Mouse (Mus musculus) E14TG2a.4 (cell line): ENCODE results near the gene Naxe.

ENCODE experiments used
- CTCF ChIP-seq: conservative IDR thresholded peaks from 2 replicates; pipeline ENCODE4 v1.5.1; 2014; ENCODE audit warnings: low read length
- NANOG ChIP-seq: IDR thresholded peaks from 2 replicates; pipeline ENCODE4 v1.6.1; 2014; ENCODE audit warnings: borderline replicate concordance, low read length, mixed read lengths
- POU5F1 ChIP-seq: IDR thresholded peaks from 2 replicates; pipeline ENCODE4 v1.6.1; 2014; ENCODE audit warnings: low read length, borderline replicate concordance

DNA sequence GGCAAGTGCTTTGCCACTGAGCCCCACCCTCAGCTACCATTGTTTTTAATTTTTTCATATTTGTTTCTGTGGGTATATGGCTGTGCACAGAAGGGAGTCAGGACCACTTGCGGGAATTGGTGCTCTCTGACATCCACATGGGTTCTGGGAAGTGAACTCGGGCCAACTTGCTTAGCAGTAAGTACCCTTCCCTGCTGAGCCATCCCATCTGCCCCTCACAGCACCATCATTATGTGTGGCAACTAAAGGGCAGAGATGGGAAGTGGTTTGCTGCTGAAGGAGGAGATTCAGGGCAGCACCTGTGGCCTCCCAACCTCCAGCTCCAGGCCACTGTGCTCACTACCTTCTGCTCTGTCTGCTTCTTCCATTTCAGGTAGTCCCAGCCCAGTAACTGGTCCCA is 15.3 kb upstream of the Naxe start:
- TF ChIP-seq CTCF (no peak), NANOG (no peak), POU5F1 (no peak)
